Mouse (Mus musculus): ENCODE data around the gene Necab3.

Necab3 gene

GRCm38 (mm10) chr2:154541630-154542029 lies 17.1 kb downstream of the Necab3 start:
- DNase-seq (ENCODE audit: low read depth): no peak

GRCm38 (mm10) chr2:154539720-154540119 lies 19.0 kb downstream of the Necab3 start:
- no peak for DNase-seq (ENCODE audit: low read depth)

GRCm38 (mm10) chr2:154538710-154539109 lies 20.0 kb downstream of the Necab3 start:
- no peak for DNase-seq (ENCODE audit: low read depth)

GRCm38 (mm10) chr2:154538310-154538709 lies 20.4 kb downstream of the Necab3 start:
- no peak for DNase-seq (ENCODE audit: low read depth)

GRCm38 (mm10) chr2:154534704-154535270 lies 23.9 kb downstream of the Necab3 start:
- no peak for DNase-seq (ENCODE audit: low read depth)

GRCm38 (mm10) chr2:154532888-154533287 lies 25.8 kb downstream of the Necab3 start:
- DNase-seq (ENCODE audit: low read depth): no peak

- DNase-seq (ENCODE audit: low read depth): no peak
Observed at GRCm38 (mm10) chr2:154526531-154526930, 32.2 kb downstream of the Necab3 start.

GRCm38 (mm10) chr2:154525285-154525684 lies 33.4 kb downstream of the Necab3 start:
- DNase-seq (ENCODE audit: low read depth): no peak

- DNase-seq (ENCODE audit: low read depth): no peak
Observed at GRCm38 (mm10) chr2:154522334-154522733, 36.4 kb downstream of the Necab3 start.

GRCm38 (mm10) chr2:154521449-154521848 lies 37.2 kb downstream of the Necab3 start:
- no peak for DNase-seq (ENCODE audit: low read depth)

GRCm38 (mm10) chr2:154517424-154517823 lies 41.3 kb downstream of the Necab3 start:
- no peak for DNase-seq (ENCODE audit: low read depth)

- no peak for DNase-seq (ENCODE audit: low read depth)
Observed at GRCm38 (mm10) chr2:154516944-154517343, 41.7 kb downstream of the Necab3 start.

GRCm38 (mm10) chr2:154510141-154510540 lies 48.5 kb downstream of the Necab3 start:
- no peak for DNase-seq (ENCODE audit: low read depth)

- DNase-seq (ENCODE audit: low read depth): no peak
Observed at GRCm38 (mm10) chr2:154508450-154508849, 50.2 kb downstream of the Necab3 start.

GRCm38 (mm10) chr2:154507566-154508283 lies 51.0 kb downstream of the Necab3 start:
- peak; percentile 28 for DNase-seq (ENCODE audit: low read depth)

- no peak for DNase-seq (ENCODE audit: low read depth)
Observed at GRCm38 (mm10) chr2:154507076-154507475, 51.6 kb downstream of the Necab3 start.

- DNase-seq (ENCODE audit: low read depth): no peak
Observed at GRCm38 (mm10) chr2:154500758-154501157, 57.9 kb downstream of the Necab3 start.

GRCm38 (mm10) chr2:154499717-154500247 lies 58.9 kb downstream of the Necab3 start:
- peak; percentile 25 for DNase-seq (ENCODE audit: low read depth)

GRCm38 (mm10) chr2:154498571-154498970 lies 60.1 kb downstream of the Necab3 start:
- DNase-seq (ENCODE audit: low read depth): no peak

GRCm38 (mm10) chr2:154495021-154495420 lies 63.7 kb downstream of the Necab3 start:
- no peak for DNase-seq (ENCODE audit: low read depth)

Data from c-Kit-positive CD71-positive TER-119-negative erythroid progenitor cells, embryonic 14.5 days (primary cell).